Mouse (Mus musculus) left cerebral cortex, postnatal 4 days (tissue): ENCODE results near the gene 4930524J08Rik. TPM values are rescaled to one million over a fixed set of nuclear protein-coding genes. Genes with fewer than 3 reads are reported as not detected.

Experiments
- DNase-seq: peaks from one replicate; pipeline ENCODE4 v3.0.0-alpha.2; 2022
- intact Hi-C: fragments of 180-260 bp; cut with DNase I; formaldehyde crosslinking; loops from one replicate; pipeline ENCODE4 v1.15.1; 2025
- total RNA-seq, 2 experiments: library from RNA; stranded (reverse); gene quantifications; 2 replicates each; pipeline ENCODE4 v1.2.3; 2021

4930524J08Rik gene
- total RNA-seq, 2 experiments from 2014 or later, result 3.0 to 4.3 TPM

GRCm38 (mm10) chr5:100000500-100000899, 21.6 kb downstream of the 4930524J08Rik start:
- no peak for DNase-seq
- intact Hi-C loops, result no loop called here

GRCm38 (mm10) chr5:100003895-100004294, 25.0 kb downstream of the 4930524J08Rik start:
- intact Hi-C loops, result no loop called here
- no peak for DNase-seq

GRCm38 (mm10) chr5:100005431-100005830, 26.6 kb downstream of the 4930524J08Rik start:
- intact Hi-C loops, result no loop called here
- no peak for DNase-seq

- no peak for DNase-seq
- intact Hi-C loops, result no loop called here
Measured at GRCm38 (mm10) chr5:100005896-100006295, 27.0 kb downstream of the 4930524J08Rik start.

- no peak for DNase-seq
- intact Hi-C loops, result no loop called here
Measured at GRCm38 (mm10) chr5:100006324-100007039, 27.6 kb downstream of the 4930524J08Rik start.

GRCm38 (mm10) chr5:100007040-100007375, 28.1 kb downstream of the 4930524J08Rik start:
- intact Hi-C loops, result no loop called here
- no peak for DNase-seq

- intact Hi-C loops, result no loop called here
- no peak for DNase-seq
Measured at GRCm38 (mm10) chr5:100008485-100008884, 29.6 kb downstream of the 4930524J08Rik start.

- DNase-seq, result no peak
- intact Hi-C loops, result no loop called here
Measured at GRCm38 (mm10) chr5:100012599-100012998, 33.7 kb downstream of the 4930524J08Rik start.

GRCm38 (mm10) chr5:100020089-100020488, 41.2 kb downstream of the 4930524J08Rik start:
- DNase-seq, result no peak
- intact Hi-C loops, result no loop called here

- intact Hi-C loops, result no loop called here
- no peak for DNase-seq
Measured at GRCm38 (mm10) chr5:100024403-100024802, 45.5 kb downstream of the 4930524J08Rik start.

GRCm38 (mm10) chr5:100024868-100025267, 46.0 kb downstream of the 4930524J08Rik start:
- intact Hi-C loops, result no loop called here
- DNase-seq, result no peak

Other genes starting within 250 kb of the 4930524J08Rik start
- 10 to 100 TPM; 43.0 to 47.7 TPM for gene Rasgef1b, start 250.0 kb upstream of the 4930524J08Rik start, total RNA-seq
- gene Vamp9, start 72.8 kb upstream of the 4930524J08Rik start, total RNA-seq, result not detected
- 100 to 1,000 TPM; 366 to 370 TPM for gene Hnrnpd, start 123 bp upstream of the 4930524J08Rik start, total RNA-seq
- 100 to 1,000 TPM; 259 to 272 TPM for gene Hnrnpdl, start 60.6 kb downstream of the 4930524J08Rik start, total RNA-seq
- gene Enoph1, start 60.9 kb downstream of the 4930524J08Rik start, total RNA-seq, result 10 to 100 TPM; 53.3 to 54.6 TPM
- gene Tmem150c, start 180.7 kb downstream of the 4930524J08Rik start, total RNA-seq, result 100 to 1,000 TPM; 101 to 108 TPM